Mouse (Mus musculus) G1E (cell line): ENCODE data around the gene Prap1.

Experiments used
- CTCF ChIP-seq: IDR thresholded peaks from 2 replicates; pipeline ENCODE4 v1.5.1; 2012; ENCODE audit warnings: low read depth, low read length, inconsistent platforms, mixed read lengths
- GATA1 ChIP-seq: IDR thresholded peaks from 2 replicates; pipeline ENCODE4 v1.6.1; 2012; ENCODE audit warnings: borderline replicate concordance, low read length, inconsistent platforms, mixed read lengths
- GATA2 ChIP-seq: IDR thresholded peaks from 2 replicates; pipeline ENCODE4 v1.6.1; 2012; ENCODE audit warnings: low read depth, low read length, inconsistent platforms, borderline replicate concordance
- POLR2AphosphoS5 ChIP-seq: IDR thresholded peaks from 2 replicates; pipeline ENCODE4 v1.6.1; 2012; ENCODE audit warnings: low read depth, low read length, inconsistent platforms; ENCODE audit not compliant: insufficient replicate concordance
- TAL1 ChIP-seq: conservative IDR thresholded peaks from 2 replicates; pipeline ENCODE4 v1.6.1; 2012; ENCODE audit warnings: low read depth, low read length, inconsistent platforms, mixed read lengths

- TF ChIP-seq CTCF (no peak), TAL1 (no peak), GATA1 (no peak), GATA2 (no peak), POLR2AphosphoS5 (no peak)
These were observed 23.3 kb downstream of the Prap1 start, which contains the start of gene Echs1 for GRCm38 (mm10) chr7:140116329-140117054.
